Mouse (Mus musculus) liver, embryonic 12.5 days (tissue): Measurements from ENCODE around the gene Rad51. TPM values are rescaled to one million over a fixed set of nuclear protein-coding genes. Genes with fewer than 3 reads are reported as not detected.
A peak's percentile ranks its signal among the peaks of the same experiment; 100 is the strongest.

Source experiments
- ATAC-seq: fragments of 200-750 bp; cut with Nextera tagmentation; 2 replicates; pipeline ENCODE4 v1.8.0; 2017; ENCODE audit warnings: moderate number of reproducible peaks, mild to moderate bottlenecking, moderate library complexity
- H3K27ac ChIP-seq: fragments of 300-500 bp; sonication (generic); 2 replicates; pipeline ENCODE4 v1.5.1; 2016; ENCODE audit warnings: mild to moderate bottlenecking
- H3K27me3 ChIP-seq: fragments of 300-500 bp; sonication (generic); replicated peaks from 2 replicates; pipeline ENCODE4 v1.6.1; 2016; ENCODE audit warnings: mild to moderate bottlenecking, moderate library complexity
- H3K36me3 ChIP-seq: fragments of 300-500 bp; sonication (generic); 2 replicates; pipeline ENCODE4 v1.6.1; 2016; ENCODE audit warnings: mild to moderate bottlenecking, moderate library complexity
- H3K4me1 ChIP-seq: fragments of 300-500 bp; sonication (generic); 2 replicates; pipeline ENCODE4 v1.6.1; 2016
- H3K4me2 ChIP-seq: fragments of 300-500 bp; sonication (generic); 2 replicates; pipeline ENCODE4 v1.6.1; 2016; ENCODE audit warnings: mild to moderate bottlenecking, moderate library complexity
- H3K4me3 ChIP-seq: fragments of 300-500 bp; sonication (generic); 2 replicates; pipeline ENCODE4 v1.5.1; 2016; ENCODE audit warnings: mild to moderate bottlenecking, moderate library complexity
- H3K9ac ChIP-seq: fragments of 300-500 bp; sonication (generic); 2 replicates; pipeline ENCODE4 v1.6.1; 2016; ENCODE audit warnings: mild to moderate bottlenecking, moderate library complexity
- H3K9me3 ChIP-seq: fragments of 300-500 bp; sonication (generic); replicated peaks from 2 replicates; pipeline ENCODE4 v1.6.1; 2016; ENCODE audit warnings: mild to moderate bottlenecking, moderate library complexity
- WGBS: fragments of 180-500 bp; shearing (Covaris S2); methylation state at CpG from one replicate; pipeline ENCODE4 v1.1.7; 2016; ENCODE audit not compliant: insufficient replicate concordance; 5-methylcytosine and 5-hydroxymethylcytosine counted together
- polyA plus RNA-seq: library from polyadenylated mRNA; unstranded; fragments of >200 nt; fragmentation: Nextera tagmentation; extraction: Ambion mirVana; gene quantifications from 2 replicates; pipeline ENCODE4 v1.2.1, GENCODE M21; 2016

Rad51 gene
- polyA plus RNA-seq, 1 experiment from 2014 or later, result 49.9 TPM

- peak; percentile 84 for ATAC-seq
- peak within 1 kb of the TSS; percentile 61 for H3K4me3 ChIP-seq
- 1% methylated on average over 60 of the region's 60 CpGs for WGBS
- no peaks in the 10 kb centered on the region for H3K36me3 ChIP-seq
- no peak within 1 kb of the TSS for H3K27ac ChIP-seq
- no peaks in the 10 kb centered on the region for H3K9me3 ChIP-seq
- peak within 1 kb of the TSS; percentile 59 for H3K9ac ChIP-seq
- H3K27me3 ChIP-seq, result peaks cover 68% of the 10 kb centered on the region
- H3K4me1 ChIP-seq, result peaks cover 35% of the 10 kb centered on the region
- peak within 1 kb of the TSS; percentile 88 for H3K4me2 ChIP-seq
Measured at GRCm38 (mm10) chr2:119166901-119167865, 54.6 kb downstream of the Rad51 start, which contains the start of gene Gchfr. TSS of gene Gchfr (plus strand) at chr2:119167773.

GRCm38 (mm10) chr2:119167866-119168256, 55.3 kb downstream of the Rad51 start:
- Histone ChIP-seq H3K27ac (no peak overlapping the region), H3K4me2 (peak overlapping the region; percentile 88), H3K36me3 (no peaks in the 10 kb centered on the region), H3K4me1 (peaks cover 38% of the 10 kb centered on the region), H3K9me3 (no peaks in the 10 kb centered on the region), H3K4me3 (peak overlapping the region; percentile 61), H3K27me3 (peaks cover 68% of the 10 kb centered on the region), H3K9ac (peak overlapping the region; percentile 59)
- no peak for ATAC-seq
- 5% methylated on average over 26 of the region's 26 CpGs for WGBS

- no peak overlapping the region for H3K27ac ChIP-seq
- H3K9ac ChIP-seq, result no peak overlapping the region
- peaks cover 51% of the 10 kb centered on the region for H3K27me3 ChIP-seq
- no peak overlapping the region for H3K4me2 ChIP-seq
- ATAC-seq, result no peak
- H3K36me3 ChIP-seq, result 0 out of 2 replicates have a peak, but pooled peaks cover 2% of the 10 kb centered on the region
- no peaks in the 10 kb centered on the region for H3K9me3 ChIP-seq
- WGBS, result 62% methylated on average over 2 of the region's 2 CpGs
- H3K4me3 ChIP-seq, result no peak overlapping the region
- peaks cover 42% of the 10 kb centered on the region for H3K4me1 ChIP-seq
Measured at GRCm38 (mm10) chr2:119170282-119170681, 57.7 kb downstream of the Rad51 start.

GRCm38 (mm10) chr2:119171574-119171973, 59.0 kb downstream of the Rad51 start:
- Histone ChIP-seq H3K9me3 (no peaks in the 10 kb centered on the region), H3K36me3 (0 out of 2 replicates have a peak, but pooled peaks cover 4% of the 10 kb centered on the region), H3K4me1 (peaks cover 45% of the 10 kb centered on the region), H3K27ac (no peak overlapping the region), H3K4me2 (no peak overlapping the region), H3K9ac (no peak overlapping the region), H3K27me3 (peaks cover 38% of the 10 kb centered on the region), H3K4me3 (no peak overlapping the region)
- WGBS, result 74% methylated on average over 8 of the region's 8 CpGs
- ATAC-seq, result no peak

- WGBS, result 71% methylated on average over 7 of the region's 7 CpGs
Measured at GRCm38 (mm10) chr2:119172446-119172845, 59.9 kb downstream of the Rad51 start.

GRCm38 (mm10) chr2:119172862-119173576, 60.4 kb downstream of the Rad51 start:
- H3K9ac ChIP-seq, result peak overlapping the region; percentile 55

More at GRCm38 (mm10) chr2:119172446-119172845, 59.9 kb downstream of the Rad51 start:
- Histone ChIP-seq H3K36me3 (0 out of 2 replicates have a peak, but pooled peaks cover 7% of the 10 kb centered on the region), H3K27ac (peak overlapping the region; percentile 36; the same call in 1 of the 2 replicates), H3K4me3 (no peak overlapping the region), H3K27me3 (peaks cover 30% of the 10 kb centered on the region), H3K4me2 (no peak overlapping the region), H3K4me1 (peaks cover 46% of the 10 kb centered on the region), H3K9me3 (no peaks in the 10 kb centered on the region), H3K9ac (peak overlapping the region; percentile 55; the same call in 1 of the 2 replicates)
- no peak for ATAC-seq

GRCm38 (mm10) chr2:119173991-119174651, 61.5 kb downstream of the Rad51 start, which contains the start of gene Gm14137:
TSS of gene Gm14137 (plus strand) at chr2:119174509.
- H3K4me3 ChIP-seq, result no peak within 1 kb of the TSS
- peaks cover 15% of the 10 kb centered on the region; the same call in 1 of the 2 replicates for H3K36me3 ChIP-seq
- no peak within 1 kb of the TSS for H3K9ac ChIP-seq
- H3K4me1 ChIP-seq, result peaks cover 38% of the 10 kb centered on the region
- H3K27me3 ChIP-seq, result peaks cover 13% of the 10 kb centered on the region; the same call in 1 of the 2 replicates
- 55% methylated on average over 8 of the region's 8 CpGs for WGBS
- H3K4me2 ChIP-seq, result no peak within 1 kb of the TSS
- ATAC-seq, result no peak
- no peaks in the 10 kb centered on the region for H3K9me3 ChIP-seq
- H3K27ac ChIP-seq, result no peak within 1 kb of the TSS

More at GRCm38 (mm10) chr2:119172862-119173576, 60.4 kb downstream of the Rad51 start:
- Histone ChIP-seq H3K27me3 (peaks cover 24% of the 10 kb centered on the region), H3K4me3 (no peak overlapping the region), H3K27ac (peak overlapping the region; percentile 58; the same call in 1 of the 2 replicates), H3K9me3 (no peaks in the 10 kb centered on the region), H3K36me3 (0 out of 2 replicates have a peak, but pooled peaks cover 10% of the 10 kb centered on the region), H3K4me2 (peak overlapping the region; percentile 50), H3K4me1 (peaks cover 40% of the 10 kb centered on the region)
- WGBS, result 9% methylated on average over 13 of the region's 13 CpGs
- ATAC-seq, result peak; percentile 62

GRCm38 (mm10) chr2:119174866-119175265, 62.3 kb downstream of the Rad51 start:
- Histone ChIP-seq H3K27ac (no peak overlapping the region), H3K36me3 (peaks cover 23% of the 10 kb centered on the region), H3K9ac (no peak overlapping the region), H3K4me3 (no peak overlapping the region), H3K9me3 (no peaks in the 10 kb centered on the region), H3K4me2 (no peak overlapping the region), H3K27me3 (peaks cover 5% of the 10 kb centered on the region; the same call in 1 of the 2 replicates), H3K4me1 (peaks cover 38% of the 10 kb centered on the region)
- WGBS, result 71% methylated on average over 14 of the region's 14 CpGs
- ATAC-seq, result no peak

- Histone ChIP-seq H3K9me3 (no peaks in the 10 kb centered on the region), H3K36me3 (peaks cover 29% of the 10 kb centered on the region), H3K27me3 (no peaks in the 10 kb centered on the region), H3K4me2 (no peak overlapping the region), H3K4me1 (peaks cover 38% of the 10 kb centered on the region), H3K9ac (no peak overlapping the region), H3K4me3 (no peak overlapping the region), H3K27ac (no peak overlapping the region)
- WGBS, result 51% methylated on average over 6 of the region's 6 CpGs
- ATAC-seq, result no peak
Measured at GRCm38 (mm10) chr2:119175614-119176013, 63.0 kb downstream of the Rad51 start.

GRCm38 (mm10) chr2:119176761-119177160, 64.2 kb downstream of the Rad51 start:
- 52% methylated on average over 3 of the region's 3 CpGs for WGBS
- H3K4me1 ChIP-seq, result peaks cover 36% of the 10 kb centered on the region
- H3K27ac ChIP-seq, result no peak overlapping the region
- H3K9me3 ChIP-seq, result no peaks in the 10 kb centered on the region
- H3K4me2 ChIP-seq, result no peak overlapping the region
- no peak overlapping the region for H3K9ac ChIP-seq
- ATAC-seq, result no peak
- no peak overlapping the region for H3K4me3 ChIP-seq
- H3K36me3 ChIP-seq, result peaks cover 33% of the 10 kb centered on the region
- no peaks in the 10 kb centered on the region for H3K27me3 ChIP-seq

GRCm38 (mm10) chr2:119177384-119177939, 64.9 kb downstream of the Rad51 start:
- no peak overlapping the region for H3K4me3 ChIP-seq
- H3K36me3 ChIP-seq, result peaks cover 33% of the 10 kb centered on the region
- H3K27me3 ChIP-seq, result no peaks in the 10 kb centered on the region
- no peak overlapping the region for H3K4me2 ChIP-seq
- H3K9ac ChIP-seq, result no peak overlapping the region
- WGBS, result 72% methylated on average over 5 of the region's 5 CpGs
- peaks cover 29% of the 10 kb centered on the region for H3K4me1 ChIP-seq
- ATAC-seq, result no peak
- no peak overlapping the region for H3K27ac ChIP-seq
- H3K9me3 ChIP-seq, result no peaks in the 10 kb centered on the region
